In the genomic region with DNA sequence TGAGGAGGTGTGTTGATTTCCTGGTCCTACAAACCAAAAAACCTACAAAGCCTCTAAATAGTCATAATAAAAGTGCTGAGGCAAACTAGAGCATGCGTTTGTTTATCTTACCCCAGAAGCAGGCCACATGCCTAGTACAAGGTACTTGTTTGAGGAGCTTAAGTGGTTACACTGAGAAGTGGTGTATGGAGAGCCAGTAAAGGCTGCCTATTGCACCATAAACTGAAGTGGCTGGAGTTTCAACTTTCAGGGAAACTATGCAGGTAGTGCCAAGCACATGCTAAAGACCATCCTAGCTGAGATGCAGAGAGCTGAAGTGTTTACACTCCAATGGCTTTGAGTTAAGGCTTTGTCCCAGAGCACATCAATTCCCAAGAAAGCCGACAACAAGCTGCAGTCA, we compare ENCODE assay signal across 20 mouse cellular contexts.
DNase-seq lines count a peak whose midpoint lies in the region; ATAC-seq and TF ChIP-seq lines count a peak whose summit lies in the region.
"Had no signal": no experiment of that assay in that cellular context is flagged by ENCODE, and none has a peak within 500 bp of the region (broad histone marks: within the 10 kb centered on the region; RNA-seq: fewer than 3 reads in every experiment).

No protein-coding gene starts in this region.

- no peaks in the 10 kb centered on the region; the same call in 1 of the 2 replicates for H3K4me1 ChIP-seq in lung, adult 2 months (ENCODE audit: control insufficient read depth, insufficient read depth, low read length)
- H3K4me1 ChIP-seq in lung, embryonic 15.5 days: no peaks in the 10 kb centered on the region
- H3K4me1 ChIP-seq: embryonic facial prominence, embryonic 15.5 days; forebrain, embryonic 10.5 days; heart, embryonic 13.5 days had no signal

- no peaks in the 10 kb centered on the region for H3K36me3 ChIP-seq in lung, embryonic 15.5 days
- H3K36me3 ChIP-seq: embryonic facial prominence, embryonic 15.5 days; forebrain, embryonic 10.5 days; heart, embryonic 13.5 days had no signal

- 74% methylated on average over 2 of the region's 2 CpGs for whole genome bisulfite sequencing in lung, adult 2 months
- 58% methylated on average over 2 of the region's 2 CpGs for WGBS in lung, embryonic 15.5 days

- H3K27ac ChIP-seq in lung, embryonic 15.5 days: peak overlapping the region; percentile 57
- H3K27ac ChIP-seq: embryonic facial prominence, embryonic 15.5 days; forebrain, embryonic 10.5 days; gastrocnemius, adult 2 months; heart, embryonic 13.5 days; hindbrain, embryonic 14.5 days had no signal

- intact Hi-C loops in heart, postnatal 10 days (cut with DNase I): no loop called here
- intact Hi-C loops in left cerebral cortex, postnatal 10 days (cut with DNase I): no loop called here

- no peak for TF ChIP-seq CTCF in lung, adult 2 months (IDR thresholded peaks at IDR 0.05; ENCODE audit: insufficient read depth, low read length)

- H3K4me2 ChIP-seq in lung, embryonic 15.5 days: no peak overlapping the region
- H3K4me2 ChIP-seq: embryonic facial prominence, embryonic 15.5 days; heart, embryonic 13.5 days; hindbrain, embryonic 14.5 days had no signal

- H3K9ac ChIP-seq in lung, embryonic 15.5 days: no peak overlapping the region
- H3K9ac ChIP-seq: embryonic facial prominence, embryonic 15.5 days; heart, embryonic 13.5 days; hindbrain, embryonic 14.5 days had no signal

- H3K27me3 ChIP-seq in lung, embryonic 15.5 days: no peaks in the 10 kb centered on the region
- H3K27me3 ChIP-seq: embryonic facial prominence, embryonic 15.5 days; heart, embryonic 13.5 days had no signal

- DNase-seq in lung, adult 2 months: peak; percentile 48
- DNase-seq in lung, postnatal 14 days: peak; percentile 35
- DNase-seq in yolk sac, embryonic 10.5 days (ENCODE audit: low spot score): peak; percentile 22
- no peak for DNase-seq in c-Kit-positive CD71-positive TER-119-positive erythroid progenitor cells, embryonic 14.5 days (ENCODE audit: low spot score)
- no peak for DNase-seq in heart, postnatal 10 days
- no peak for DNase-seq in left cerebral cortex, postnatal 10 days (ENCODE audit: extremely low spot score in 1 of 2, low spot score in 2 of 2)
- DNase-seq: adrenal gland, adult 2 months; adrenal gland, postnatal 25 days; cerebellum, adult 2 months; cerebellum, postnatal 14 days; embryo, embryonic 11 days; gastrocnemius, adult 2 months; gastrocnemius, postnatal 25 days had no signal

- H3K4me3 ChIP-seq in lung, adult 2 months (replicated peaks; ENCODE audit: extremely low read depth, low read depth, low read length): no peak overlapping the region
- no peak overlapping the region for H3K4me3 ChIP-seq in lung, embryonic 15.5 days
- H3K4me3 ChIP-seq: embryonic facial prominence, embryonic 15.5 days; erythroblast, embryonic 14.5 days; forebrain, embryonic 10.5 days; gastrocnemius, adult 2 months; heart, embryonic 13.5 days had no signal

- no peaks in the 10 kb centered on the region for H3K9me3 ChIP-seq in lung, embryonic 15.5 days
- H3K9me3 ChIP-seq: embryonic facial prominence, embryonic 15.5 days; forebrain, embryonic 10.5 days; heart, embryonic 13.5 days had no signal

- no peak for TF ChIP-seq POLR2A in lung, adult 2 months (IDR thresholded peaks at IDR 0.05; ENCODE audit: borderline replicate concordance, extremely low read depth, low read depth, low read length)

- ATAC-seq in lung, embryonic 15.5 days (ENCODE audit: borderline replicate concordance, extremely low read depth, low FRiP score, low TSS enrichment): peak; percentile 84
- ATAC-seq: forebrain, embryonic 14.5 days had no signal

Comparison
In these comparisons a context has a peak if more than half of its experiments do, and no peak if none do; other contexts are left out.
1. DNase-seq: peak in lung, adult 2 months (single experiment), lung, postnatal 14 days (single experiment) and yolk sac, embryonic 10.5 days (single experiment); none in c-Kit-positive CD71-positive TER-119-positive erythroid progenitor cells, embryonic 14.5 days (single experiment), heart, postnatal 10 days (0 of 2) and left cerebral cortex, postnatal 10 days (0 of 2).